Mouse (Mus musculus) midbrain, embryonic 15.5 days (tissue): ENCODE measurements around the gene Myrip. TPM values are rescaled to one million over a fixed set of nuclear protein-coding genes. Genes with fewer than 3 reads are reported as not detected.
"Not testable (repeated sequence)": the region's sequence is repeated elsewhere in the genome, so short reads cannot be mapped to it uniquely, and the experiment has no call there.

Experiments used
- ATAC-seq: fragments of 200-750 bp; cut with Nextera tagmentation; replicated peaks from 2 replicates; pipeline ENCODE4 v1.8.0; 2017; ENCODE audit warnings: moderate TSS enrichment
- H3K27ac ChIP-seq: fragments of 300-500 bp; sonication (generic); 2 replicates; pipeline ENCODE4 v1.5.1; 2015; ENCODE audit warnings: mild to moderate bottlenecking, inconsistent platforms
- H3K27me3 ChIP-seq: fragments of 300-500 bp; sonication (generic); replicated peaks from 2 replicates; pipeline ENCODE4 v1.6.1; 2015; ENCODE audit warnings: inconsistent platforms
- H3K36me3 ChIP-seq: fragments of 300-500 bp; sonication (generic); replicated peaks from 2 replicates; pipeline ENCODE4 v1.6.1; 2015; ENCODE audit warnings: inconsistent platforms
- H3K4me1 ChIP-seq: fragments of 300-500 bp; sonication (generic); 2 replicates; pipeline ENCODE4 v1.6.1; 2015; ENCODE audit warnings: inconsistent platforms
- H3K4me2 ChIP-seq: fragments of 300-500 bp; sonication (generic); 2 replicates; pipeline ENCODE4 v1.6.1; 2015; ENCODE audit warnings: inconsistent platforms, mild to moderate bottlenecking, moderate library complexity
- H3K4me3 ChIP-seq: fragments of 300-500 bp; sonication (generic); 2 replicates; pipeline ENCODE4 v1.5.1; 2015; ENCODE audit warnings: mild to moderate bottlenecking, inconsistent platforms
- H3K9ac ChIP-seq: fragments of 300-500 bp; sonication (generic); 2 replicates; pipeline ENCODE4 v1.6.1; 2015; ENCODE audit warnings: mild to moderate bottlenecking, inconsistent platforms
- H3K9me3 ChIP-seq: fragments of 300-500 bp; sonication (generic); 2 replicates; pipeline ENCODE4 v1.6.1; 2016; ENCODE audit warnings: inconsistent platforms
- WGBS: fragments of 180-500 bp; shearing (Covaris S2); methylation state at CpG from one replicate; pipeline ENCODE4 v1.1.7; 2015; ENCODE audit warnings: mixed read lengths; 5-methylcytosine and 5-hydroxymethylcytosine counted together
- polyA plus RNA-seq: library from polyadenylated mRNA; unstranded; fragments of >200 nt; fragmentation: Nextera tagmentation; extraction: Ambion mirVana; gene quantifications from 2 replicates; pipeline ENCODE4 v1.2.1, GENCODE M21; 2015

The Myrip gene
- polyA plus RNA-seq, 1 experiment from 2014 or later: 5.2 TPM

DNA sequence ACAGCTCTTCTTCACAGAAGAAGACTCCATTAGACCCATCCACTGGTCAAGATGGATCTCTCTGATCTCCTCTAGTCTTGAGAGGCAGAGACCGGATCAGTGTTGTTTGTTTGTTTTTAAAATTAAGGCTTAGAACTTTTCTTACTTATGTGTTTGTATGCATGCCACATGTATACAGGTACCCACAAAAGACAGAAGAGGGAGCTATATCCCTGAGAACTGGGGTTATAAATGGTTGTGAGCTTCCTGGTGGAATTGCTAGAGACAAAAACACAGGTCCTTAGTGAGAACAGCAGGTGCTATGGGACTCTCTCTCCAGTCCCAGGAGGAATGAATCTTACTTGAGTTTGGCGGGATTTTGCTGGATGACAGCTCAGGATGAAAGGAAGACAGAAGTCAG is 1.9 kb upstream of the Myrip start:
- H3K4me3 ChIP-seq: no peak overlapping the region
- ATAC-seq: no peak

DNA sequence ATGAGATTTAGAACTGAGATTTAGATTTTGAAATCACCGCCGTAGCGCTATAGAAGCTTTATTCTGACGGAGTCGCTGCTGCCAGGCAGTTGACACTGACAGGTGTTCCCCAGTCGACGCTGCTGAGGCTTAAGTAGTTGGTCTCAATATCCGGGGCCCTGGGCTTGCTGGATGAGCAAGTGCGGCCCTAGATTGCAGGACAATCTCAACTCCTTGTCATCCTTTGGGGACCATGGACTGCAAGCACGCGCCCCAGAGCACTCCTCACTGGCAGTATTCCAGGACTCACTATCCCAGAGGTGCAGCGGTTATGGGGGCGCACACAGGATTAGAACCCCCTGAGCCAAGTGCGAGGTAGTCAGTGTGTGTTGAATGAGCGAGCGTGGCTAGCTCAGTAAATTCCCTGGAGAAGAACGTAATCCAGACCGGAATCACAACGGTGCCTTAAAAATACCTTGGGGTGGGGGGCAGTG is 1.7 kb downstream of the Myrip start:
- peak overlapping the region; percentile 51 for H3K27ac ChIP-seq
- WGBS: 8% methylated on average over 19 of the region's 19 CpGs
- H3K4me1 ChIP-seq: peaks cover 22% of the 10 kb centered on the region
- H3K4me3 ChIP-seq: peak overlapping the region; percentile 84
- ATAC-seq: peak; percentile 37
- peak overlapping the region; percentile 55 for H3K9ac ChIP-seq
- no peaks in the 10 kb centered on the region for H3K9me3 ChIP-seq
- H3K4me2 ChIP-seq: peak overlapping the region; percentile 97
- H3K36me3 ChIP-seq: no peaks in the 10 kb centered on the region
- H3K27me3 ChIP-seq: peaks cover 39% of the 10 kb centered on the region

More for the DNA sequence above, 1.9 kb upstream of the Myrip start:
- Histone ChIP-seq H3K36me3 (no peaks in the 10 kb centered on the region), H3K27ac (no peak overlapping the region), H3K27me3 (peaks cover 14% of the 10 kb centered on the region), H3K9me3 (no peaks in the 10 kb centered on the region), H3K9ac (no peak overlapping the region), H3K4me2 (no peak overlapping the region), H3K4me1 (peaks cover 13% of the 10 kb centered on the region)
- WGBS: 68% methylated on average over 2 of the region's 2 CpGs

DNA sequence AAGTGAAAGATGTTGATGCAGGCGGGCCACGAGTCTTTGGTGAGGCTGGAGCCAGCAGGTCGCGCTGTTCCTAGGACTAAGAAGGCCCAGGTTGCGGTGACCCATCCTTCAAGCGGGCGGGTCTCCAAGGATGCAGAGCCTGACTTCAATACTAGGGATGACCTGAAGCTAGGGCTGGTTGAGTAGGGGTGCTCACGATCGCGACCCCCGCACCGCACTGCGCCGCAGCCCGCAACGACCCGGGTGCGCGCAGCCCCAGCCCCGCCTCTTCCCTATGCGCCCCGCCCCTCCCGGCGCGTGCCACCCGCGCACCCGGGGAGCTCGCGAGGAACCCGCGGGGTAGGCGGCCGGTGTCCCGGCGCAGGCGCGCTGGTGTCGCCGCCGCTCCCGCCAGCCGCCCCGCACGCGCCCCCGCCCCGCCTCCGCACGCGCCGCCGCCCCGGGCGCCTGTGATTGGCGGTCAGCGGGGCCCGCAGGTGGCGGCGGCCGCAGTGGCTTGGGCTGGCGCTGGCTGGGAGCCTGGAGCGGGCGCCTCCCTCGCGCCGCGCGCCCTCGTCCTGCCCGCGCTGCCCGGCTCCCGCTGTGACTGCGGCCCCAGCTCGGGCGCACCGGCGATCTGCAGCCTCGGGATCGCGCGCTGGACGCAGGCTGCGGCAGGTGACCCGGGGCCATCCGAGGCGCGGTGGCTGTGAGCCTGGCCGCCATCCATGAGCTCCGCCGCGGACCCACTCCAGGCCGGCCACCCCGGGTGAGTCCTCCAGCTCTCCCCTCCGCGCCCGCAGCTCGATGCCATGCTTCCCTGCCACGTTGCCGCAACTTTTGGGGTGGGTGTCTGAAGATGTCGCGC is 2.4 kb downstream of the Myrip start:
- peak overlapping the region; percentile 55 for H3K9ac ChIP-seq
- peak; percentile 90 for ATAC-seq
- peaks cover 22% of the 10 kb centered on the region for H3K4me1 ChIP-seq
- H3K27me3 ChIP-seq: peaks cover 39% of the 10 kb centered on the region
- H3K4me2 ChIP-seq: peak overlapping the region; percentile 97
- H3K27ac ChIP-seq: peak overlapping the region; percentile 51
- WGBS: under 1% methylated on average over 91 of the region's 103 CpGs
- H3K4me3 ChIP-seq: peak overlapping the region; percentile 84
- H3K9me3 ChIP-seq: no peaks in the 10 kb centered on the region
- no peaks in the 10 kb centered on the region for H3K36me3 ChIP-seq

DNA sequence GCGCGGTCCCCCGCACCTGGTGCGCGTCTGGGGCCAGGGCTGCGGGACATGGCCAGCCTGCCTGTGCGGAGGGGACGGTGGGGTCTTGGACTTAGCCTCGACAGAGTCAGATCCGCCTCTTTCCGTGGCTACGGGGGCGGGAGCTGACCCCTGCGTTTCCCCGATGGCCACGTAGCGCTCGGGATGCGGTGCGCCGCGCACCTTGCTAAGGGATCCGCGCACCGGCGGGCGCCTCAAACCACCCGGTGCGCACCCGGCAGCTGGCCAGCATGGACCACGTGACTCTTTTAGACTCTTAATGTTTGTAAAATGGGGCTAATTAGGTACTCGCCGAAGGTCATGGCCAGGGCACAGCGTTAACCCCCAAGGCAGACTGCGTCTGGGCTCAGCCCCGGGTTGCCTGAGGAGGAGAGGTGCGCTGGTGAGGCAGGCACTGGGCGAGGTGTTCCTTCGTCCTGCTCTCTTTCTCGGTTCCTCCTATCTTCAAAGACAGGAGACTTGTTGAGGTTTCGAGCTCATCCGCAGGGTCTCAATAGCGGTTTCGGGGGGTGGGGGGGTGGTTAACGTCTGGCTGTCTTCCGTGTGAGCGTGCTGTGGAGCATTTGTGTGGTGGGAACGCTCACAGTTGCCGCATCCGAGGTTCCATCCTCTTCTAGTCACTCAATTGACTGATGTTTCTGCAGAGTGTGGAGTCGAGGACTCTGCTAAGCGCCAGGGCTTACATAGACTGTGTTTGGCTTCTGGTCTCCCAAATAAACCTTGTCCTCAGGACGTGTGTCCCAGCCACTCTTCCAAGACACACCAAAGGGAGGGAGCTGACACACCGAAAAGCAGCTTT is 3.2 kb downstream of the Myrip start:
- H3K4me3 ChIP-seq: peak overlapping the region; percentile 84
- H3K27ac ChIP-seq: peak overlapping the region; percentile 51; the same call in 1 of the 2 replicates
- WGBS: 4% methylated on average over 54 of the region's 54 CpGs
- H3K36me3 ChIP-seq: no peaks in the 10 kb centered on the region
- H3K4me2 ChIP-seq: peak overlapping the region; percentile 97
- peak; percentile 53 for ATAC-seq
- H3K9me3 ChIP-seq: no peaks in the 10 kb centered on the region
- H3K4me1 ChIP-seq: peaks cover 22% of the 10 kb centered on the region
- peaks cover 39% of the 10 kb centered on the region for H3K27me3 ChIP-seq
- peak overlapping the region; percentile 55 for H3K9ac ChIP-seq

DNA sequence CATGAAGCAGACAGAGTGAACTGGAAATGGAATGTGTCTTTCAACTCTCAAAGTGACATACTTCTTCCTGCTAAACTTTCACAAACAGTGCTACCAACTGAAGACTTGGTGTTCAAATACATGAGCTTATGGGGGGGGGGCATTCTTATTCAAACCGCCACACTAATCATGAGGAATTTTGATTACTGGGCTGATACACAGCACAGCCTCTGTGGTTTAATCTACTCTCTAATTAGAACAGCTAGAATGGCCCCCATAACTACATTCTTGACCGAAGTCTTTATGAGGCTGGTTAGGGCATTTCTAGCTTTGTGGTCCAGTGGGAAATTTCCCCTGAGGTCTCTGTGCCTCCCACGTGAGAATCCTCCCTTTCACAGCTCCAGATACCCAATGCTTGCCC is 13.9 kb downstream of the Myrip start:
- WGBS: 70% methylated on average over 3 of the region's 3 CpGs

DNA sequence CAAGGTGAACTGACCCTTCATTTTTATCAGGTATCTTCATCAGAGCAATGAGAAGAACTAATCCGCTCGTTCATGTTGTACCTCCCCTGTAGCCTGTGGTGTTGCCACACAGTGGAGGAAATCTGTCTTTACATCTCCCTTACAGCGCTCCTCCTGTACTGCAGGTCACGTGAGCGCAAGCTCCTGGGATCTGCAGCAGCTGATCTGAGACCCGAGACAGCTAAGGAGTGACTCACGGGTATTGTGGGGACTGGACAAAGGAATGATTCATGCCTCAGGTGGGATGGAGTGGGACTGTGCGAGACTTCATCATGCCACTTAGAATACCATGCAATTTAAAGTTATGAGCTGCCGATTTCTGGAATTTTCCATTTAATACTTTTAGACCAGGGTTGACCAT is 17.8 kb downstream of the Myrip start:
- Histone ChIP-seq H3K27ac (no peak overlapping the region), H3K9me3 (no peaks in the 10 kb centered on the region), H3K36me3 (no peaks in the 10 kb centered on the region), H3K4me2 (no peak overlapping the region), H3K4me1 (no peaks in the 10 kb centered on the region), H3K4me3 (no peak overlapping the region), H3K9ac (no peak overlapping the region), H3K27me3 (no peaks in the 10 kb centered on the region)
- ATAC-seq: no peak
- 80% methylated on average over 9 of the region's 9 CpGs for WGBS

More for the DNA sequence above, 13.9 kb downstream of the Myrip start:
- Histone ChIP-seq H3K4me3 (no peak overlapping the region), H3K9me3 (no peaks in the 10 kb centered on the region), H3K36me3 (no peaks in the 10 kb centered on the region), H3K4me2 (no peak overlapping the region), H3K27ac (no peak overlapping the region), H3K27me3 (no peaks in the 10 kb centered on the region), H3K4me1 (no peaks in the 10 kb centered on the region), H3K9ac (no peak overlapping the region)
- ATAC-seq: no peak

DNA sequence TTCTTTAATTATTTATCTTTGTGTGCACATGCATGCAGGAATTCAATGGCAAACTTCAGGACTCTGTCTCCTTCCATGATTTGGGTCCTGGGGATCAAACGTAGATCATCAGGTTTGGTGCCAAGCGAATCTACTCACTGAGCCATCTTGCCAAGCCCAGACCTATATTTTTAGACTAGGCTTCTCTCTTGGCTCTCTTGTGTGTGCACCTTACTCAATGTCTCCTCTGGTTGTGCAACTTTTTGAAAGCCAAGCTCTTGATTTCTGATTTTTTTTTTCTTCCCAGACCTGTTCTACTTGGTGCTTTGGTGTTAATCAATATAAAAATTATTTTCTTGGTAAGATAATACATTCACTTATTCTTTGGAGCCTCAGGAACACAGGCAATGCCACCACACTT is 19.3 kb downstream of the Myrip start:
- Histone ChIP-seq H3K9me3 (no peaks in the 10 kb centered on the region), H3K27me3 (no peaks in the 10 kb centered on the region), H3K9ac (no peak overlapping the region), H3K27ac (no peak overlapping the region), H3K4me3 (no peak overlapping the region), H3K36me3 (no peaks in the 10 kb centered on the region), H3K4me1 (no peaks in the 10 kb centered on the region), H3K4me2 (no peak overlapping the region)
- no peak for ATAC-seq
- 92% methylated on average over 2 of the region's 2 CpGs for WGBS

DNA sequence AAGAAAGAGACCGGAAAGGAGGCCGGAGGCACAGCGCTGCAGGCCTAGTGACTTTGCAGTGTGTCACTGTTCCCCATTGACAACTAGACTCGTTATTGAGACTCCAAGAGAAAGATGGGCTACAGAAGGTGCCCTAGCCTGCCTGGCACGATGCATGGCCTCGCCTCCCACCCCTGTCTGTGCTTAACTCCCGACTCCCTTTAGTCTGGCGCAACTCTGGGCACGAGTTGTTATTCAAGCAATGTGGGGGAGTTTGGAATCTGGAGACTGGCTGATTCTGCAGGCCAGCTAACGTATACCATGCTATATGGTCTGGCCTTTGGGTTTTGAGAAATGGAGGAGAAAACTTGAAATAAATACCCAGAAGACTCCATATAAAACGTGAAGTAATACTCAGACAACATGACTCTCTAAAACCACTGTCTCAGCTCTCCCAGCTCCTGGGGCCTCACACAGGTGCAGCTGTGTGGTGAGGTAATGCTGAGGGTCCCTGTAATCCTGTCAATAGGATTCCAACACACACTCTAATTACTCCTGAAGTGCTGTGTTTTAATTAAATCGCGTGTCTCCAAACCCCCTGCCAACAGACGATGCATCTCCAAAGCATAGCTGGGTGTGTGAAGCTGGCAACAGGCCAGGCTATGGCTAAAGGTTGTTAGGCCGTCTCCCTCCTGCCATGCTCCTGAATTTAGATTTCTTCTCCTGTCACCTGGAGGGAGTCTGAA is 21.6 kb downstream of the Myrip start:
- no peak overlapping the region for H3K4me2 ChIP-seq
- no peaks in the 10 kb centered on the region for H3K27me3 ChIP-seq
- ATAC-seq: no peak
- 71% methylated on average over 15 of the region's 15 CpGs for WGBS
- no peak overlapping the region for H3K27ac ChIP-seq
- H3K9ac ChIP-seq: no peak overlapping the region
- H3K4me1 ChIP-seq: no peaks in the 10 kb centered on the region
- no peaks in the 10 kb centered on the region for H3K36me3 ChIP-seq
- H3K9me3 ChIP-seq: no peaks in the 10 kb centered on the region
- no peak overlapping the region for H3K4me3 ChIP-seq

DNA sequence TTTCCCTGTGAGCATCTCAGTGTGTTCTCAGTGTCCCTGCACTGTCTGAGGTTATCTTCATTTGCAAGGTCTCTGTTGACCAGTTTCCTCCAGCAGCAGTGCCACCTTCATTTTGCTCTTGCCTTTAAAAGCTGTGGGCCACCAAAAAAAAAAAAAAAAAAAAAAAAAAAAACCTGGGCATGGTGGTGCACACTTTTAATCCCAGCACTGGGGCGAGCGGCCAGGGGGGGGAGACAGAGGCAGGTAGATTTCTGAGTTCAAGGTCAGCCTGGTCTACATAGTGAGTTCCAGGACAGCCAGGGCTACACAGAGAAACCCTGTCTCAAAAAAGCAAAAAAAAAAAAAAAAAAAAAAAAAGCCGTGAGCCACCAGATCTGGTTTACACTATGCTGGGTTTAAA is 29.7 kb downstream of the Myrip start:
- H3K4me3 ChIP-seq, H3K4me2 ChIP-seq, ATAC-seq, H3K27me3 ChIP-seq, H3K27ac ChIP-seq, H3K9me3 ChIP-seq, H3K36me3 ChIP-seq, H3K9ac ChIP-seq, H3K4me1 ChIP-seq: not testable (repeated sequence)
- WGBS: 94% methylated on average over 3 of the region's 3 CpGs

DNA sequence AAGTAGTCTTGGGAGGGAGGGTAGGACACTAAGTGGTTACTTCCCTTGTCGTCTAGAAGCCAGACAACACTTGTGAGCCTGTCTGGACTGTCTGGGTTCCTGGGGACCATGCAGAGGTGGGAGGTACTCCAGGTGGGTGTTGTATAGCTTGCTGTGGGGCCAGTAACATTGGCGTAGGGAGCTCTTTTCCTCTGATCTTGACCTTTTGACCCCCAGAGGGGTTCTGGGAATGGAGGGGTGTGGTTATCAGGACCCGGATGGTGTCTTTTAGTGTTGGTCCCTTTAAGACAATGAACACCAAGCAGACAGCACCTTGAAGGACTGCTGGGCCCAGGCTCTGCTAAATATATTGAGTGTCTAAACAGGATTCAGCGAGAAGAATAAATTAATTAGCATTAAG is 36.9 kb downstream of the Myrip start:
- H3K4me1 ChIP-seq: peaks cover 5% of the 10 kb centered on the region
- WGBS: 49% methylated on average over 4 of the region's 4 CpGs
- no peaks in the 10 kb centered on the region for H3K9me3 ChIP-seq
- no peak overlapping the region for H3K9ac ChIP-seq
- no peaks in the 10 kb centered on the region for H3K27me3 ChIP-seq
- no peak overlapping the region for H3K27ac ChIP-seq
- no peak for ATAC-seq
- H3K4me2 ChIP-seq: no peak overlapping the region
- no peaks in the 10 kb centered on the region for H3K36me3 ChIP-seq
- no peak overlapping the region for H3K4me3 ChIP-seq

DNA sequence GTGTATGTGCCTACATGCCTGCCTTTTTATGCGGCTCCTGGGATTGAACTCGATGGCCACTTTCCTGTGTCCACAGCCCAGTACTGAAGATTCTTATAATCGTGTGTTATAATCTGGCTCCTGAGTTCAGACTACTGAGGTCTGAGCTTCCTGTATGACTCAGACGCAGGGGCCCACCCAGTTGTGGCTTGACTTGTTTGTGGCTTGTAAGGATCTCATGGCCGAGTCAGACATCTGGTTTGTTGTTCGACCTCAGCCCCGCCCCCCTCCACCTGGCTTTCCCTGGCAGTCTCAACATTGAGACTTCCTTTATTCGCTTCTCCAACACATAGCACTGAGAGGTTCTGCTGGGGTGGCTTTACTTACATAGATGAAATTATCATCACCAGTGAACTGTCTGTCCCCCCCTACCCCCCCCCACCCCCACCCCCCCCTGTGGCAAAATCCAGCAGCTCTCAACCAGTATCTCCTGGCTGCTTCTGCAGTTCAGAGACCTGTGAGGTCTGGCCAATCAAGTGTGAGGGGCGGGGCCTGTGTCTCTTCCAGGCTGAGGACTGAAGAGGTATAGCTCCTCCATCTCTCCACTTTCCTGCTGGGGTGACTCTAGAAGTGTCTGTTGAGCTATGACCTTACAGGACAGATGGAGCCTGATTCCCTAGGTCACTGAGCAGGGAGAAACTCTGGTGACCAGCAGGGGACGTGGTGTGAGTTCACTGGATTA is 38.8 kb downstream of the Myrip start:
- no peaks in the 10 kb centered on the region for H3K36me3 ChIP-seq
- no peak overlapping the region for H3K27ac ChIP-seq
- ATAC-seq: no peak
- H3K4me2 ChIP-seq: no peak overlapping the region
- peaks cover 17% of the 10 kb centered on the region for H3K4me1 ChIP-seq
- no peaks in the 10 kb centered on the region for H3K27me3 ChIP-seq
- no peak overlapping the region for H3K9ac ChIP-seq
- no peaks in the 10 kb centered on the region for H3K9me3 ChIP-seq
- 77% methylated on average over 10 of the region's 10 CpGs for WGBS
- H3K4me3 ChIP-seq: no peak overlapping the region
